Mouse (Mus musculus): ENCODE data around the gene 4930539E08Rik. TPM values are rescaled to one million over a fixed set of nuclear protein-coding genes. Genes with fewer than 3 reads are reported as not detected.

The 4930539E08Rik gene
- polyA plus RNA-seq, 1 experiment, result 0.20 TPM

DNA sequence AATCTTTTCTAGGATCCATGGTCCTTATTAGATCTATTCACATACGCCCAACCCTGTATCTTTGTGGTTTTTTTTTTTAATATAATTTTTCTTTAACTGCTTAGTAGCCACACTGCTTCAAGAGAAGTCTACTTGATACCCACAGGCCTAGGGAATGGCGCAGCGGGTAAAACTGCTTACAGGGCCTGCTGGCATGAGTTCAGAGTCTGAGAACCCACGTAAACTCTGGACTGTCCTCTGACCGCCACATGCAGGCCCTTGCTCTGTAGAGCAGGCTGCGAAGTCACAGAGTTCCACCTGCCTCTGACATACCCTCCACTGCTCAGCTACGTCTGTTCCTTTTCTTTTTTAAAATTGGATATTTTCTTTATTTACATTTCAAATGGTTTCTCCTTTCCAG lies 29.4 kb upstream of the 4930539E08Rik start:
- Histone ChIP-seq H3K4me1 (ENCODE audit: control insufficient read depth, insufficient read depth, low read length) (peaks cover 4% of the 10 kb centered on the region; the same call in 1 of the 2 replicates), H3K27ac (ENCODE audit: insufficient read depth, low read depth, low read length) (no peak overlapping the region), H3K4me3 (ENCODE audit: insufficient read depth, low read length) (no peak overlapping the region)
- TF ChIP-seq CTCF (IDR thresholded peaks at IDR 0.05; ENCODE audit: low read depth, low read length) (no peak), POLR2A (IDR thresholded peaks at IDR 0.05; ENCODE audit: borderline replicate concordance, low read depth, low read length) (no peak)

DNA sequence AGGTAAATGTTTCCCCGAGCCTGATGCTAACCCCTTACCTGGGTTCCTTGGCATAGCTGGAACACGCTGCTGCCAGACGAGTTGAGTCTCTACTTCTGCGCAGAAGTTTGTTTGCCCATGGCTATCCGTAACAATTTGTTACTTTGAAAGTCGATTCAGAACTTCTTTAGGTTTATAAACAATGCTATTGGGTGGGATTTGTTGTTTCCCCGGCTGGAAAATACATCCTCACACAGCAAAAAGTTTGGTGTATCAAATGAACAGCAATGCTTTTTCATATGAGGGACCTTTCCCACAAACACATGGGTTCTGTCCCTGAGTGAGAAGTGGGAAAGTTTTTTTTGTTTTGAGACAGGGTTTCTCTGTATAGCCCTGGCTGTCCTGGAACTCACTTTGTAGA lies 28.6 kb upstream of the 4930539E08Rik start, which contains the start of gene Pxt1:
TSS of gene Pxt1 (minus strand) at position 101 of the 400 bp plus-strand sequence.
- no peak for TF ChIP-seq POLR2A (IDR thresholded peaks at IDR 0.05; ENCODE audit: borderline replicate concordance, low read depth, low read length)
- no peak for TF ChIP-seq CTCF (IDR thresholded peaks at IDR 0.05; ENCODE audit: low read depth, low read length)
- peaks cover 4% of the 10 kb centered on the region; the same call in 1 of the 2 replicates for H3K4me1 ChIP-seq (ENCODE audit: control insufficient read depth, insufficient read depth, low read length)
- H3K27ac ChIP-seq (ENCODE audit: insufficient read depth, low read depth, low read length), result no peak within 1 kb of the TSS
- no peak within 1 kb of the TSS for H3K4me3 ChIP-seq (ENCODE audit: insufficient read depth, low read length)

DNA sequence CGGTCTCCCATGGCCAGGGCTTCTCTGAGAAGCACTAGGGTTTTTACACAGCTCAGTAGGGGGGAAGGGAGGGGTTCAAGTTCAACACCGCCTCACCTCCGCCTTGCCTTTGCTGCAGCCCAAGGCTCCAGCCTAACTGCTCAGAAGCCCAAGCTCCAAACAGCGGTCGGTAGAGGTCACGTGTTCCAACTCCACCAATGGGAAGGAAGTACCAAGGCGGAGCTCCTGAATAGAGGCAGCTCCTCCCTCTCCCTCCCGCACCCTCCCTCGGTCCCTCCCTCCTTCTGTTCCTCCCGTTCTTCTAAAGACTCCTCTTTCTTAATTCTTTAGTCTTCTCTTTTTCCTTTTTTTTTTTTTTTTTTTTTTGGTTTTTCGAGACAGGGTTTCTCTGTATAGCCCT lies 27.0 kb upstream of the 4930539E08Rik start:
- Histone ChIP-seq H3K27ac (ENCODE audit: insufficient read depth, low read depth, low read length) (no peak overlapping the region), H3K4me3 (ENCODE audit: insufficient read depth, low read length) (no peak overlapping the region), H3K4me1 (ENCODE audit: control insufficient read depth, insufficient read depth, low read length) (no peaks in the 10 kb centered on the region)
- no peak for TF ChIP-seq POLR2A (IDR thresholded peaks at IDR 0.05; ENCODE audit: borderline replicate concordance, low read depth, low read length)
- TF ChIP-seq CTCF (IDR thresholded peaks at IDR 0.05; ENCODE audit: low read depth, low read length), result no peak

DNA sequence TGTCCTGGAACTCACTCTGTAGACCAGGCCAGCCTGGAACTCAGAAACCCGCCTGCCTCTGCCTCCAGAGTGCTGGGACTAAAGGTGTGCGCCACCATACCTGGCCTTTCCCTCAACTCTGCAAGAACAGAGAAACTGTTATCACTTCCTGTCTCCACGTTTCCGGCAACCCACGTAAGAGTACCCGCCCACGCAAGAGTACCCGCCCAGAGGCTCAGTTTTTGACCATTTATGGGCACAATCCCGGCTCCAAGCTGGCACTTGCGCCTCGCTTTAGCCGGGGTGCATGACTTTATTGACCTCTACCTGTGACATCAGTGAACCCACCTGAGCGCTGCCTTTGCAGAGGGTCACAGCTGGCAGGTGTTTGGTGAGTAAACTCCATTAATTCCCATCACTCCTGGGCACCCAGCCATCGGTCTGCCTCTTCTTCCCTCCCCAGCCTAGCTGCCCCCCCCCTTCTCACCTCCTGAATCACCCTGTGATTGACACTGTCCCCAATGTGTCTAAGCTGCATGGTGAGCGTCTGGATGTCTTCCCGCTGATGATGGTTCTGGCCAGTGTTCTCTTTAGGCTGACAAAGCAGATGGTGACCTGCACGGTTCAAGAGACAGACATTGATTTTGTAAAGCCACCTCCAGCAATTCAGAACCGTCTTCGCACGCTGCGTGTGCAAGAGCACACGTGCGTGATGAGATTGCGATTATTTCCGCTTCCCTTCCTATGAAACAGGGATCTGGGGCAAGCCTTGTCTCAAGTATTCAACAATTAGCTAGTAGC lies 25.8 kb upstream of the 4930539E08Rik start:
- no peak overlapping the region for H3K27ac ChIP-seq (ENCODE audit: insufficient read depth, low read depth, low read length)
- no peak for TF ChIP-seq POLR2A (IDR thresholded peaks at IDR 0.05; ENCODE audit: borderline replicate concordance, low read depth, low read length)
- no peak for TF ChIP-seq CTCF (IDR thresholded peaks at IDR 0.05; ENCODE audit: low read depth, low read length)
- no peaks in the 10 kb centered on the region for H3K4me1 ChIP-seq (ENCODE audit: control insufficient read depth, insufficient read depth, low read length)
- no peak overlapping the region for H3K4me3 ChIP-seq (ENCODE audit: insufficient read depth, low read length)

DNA sequence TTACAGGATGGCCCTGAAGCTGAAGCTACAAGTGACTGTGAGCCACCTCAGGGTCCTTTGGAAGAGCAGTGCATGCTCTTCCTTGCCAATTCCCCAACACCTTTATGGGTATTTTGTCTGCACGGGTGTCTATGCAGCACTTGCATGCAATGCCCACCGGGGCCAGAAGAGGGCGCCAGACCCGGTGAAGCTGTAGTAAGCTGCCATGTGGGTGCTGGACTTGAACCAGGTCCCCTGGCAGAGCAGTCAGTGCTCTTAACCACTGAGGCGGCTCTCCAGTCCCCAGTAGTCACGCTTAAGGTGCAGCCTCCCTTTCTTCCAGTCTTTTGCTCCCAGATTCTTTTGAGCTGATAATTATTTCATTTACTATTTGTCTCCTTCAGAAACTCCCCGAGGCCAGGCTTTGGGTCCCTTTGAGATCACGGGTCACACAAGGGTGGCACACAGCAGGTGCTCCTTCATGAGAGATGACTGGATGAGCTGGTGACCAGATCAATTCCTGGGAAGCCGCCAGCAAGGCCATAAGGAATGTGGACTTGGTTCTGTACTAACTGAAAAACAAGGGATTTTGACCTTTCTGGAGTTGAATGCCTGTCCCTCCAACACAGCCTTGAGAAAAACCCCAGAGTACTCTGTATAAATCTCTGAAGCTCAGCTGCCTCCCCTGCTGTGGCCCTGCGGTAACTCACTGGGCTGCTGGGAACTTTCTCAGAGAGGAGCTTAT lies 21.7 kb upstream of the 4930539E08Rik start:
- peak; percentile 58 for TF ChIP-seq CTCF (IDR thresholded peaks at IDR 0.05; ENCODE audit: low read depth, low read length)
- no peak for TF ChIP-seq POLR2A (IDR thresholded peaks at IDR 0.05; ENCODE audit: borderline replicate concordance, low read depth, low read length)
- H3K4me3 ChIP-seq (ENCODE audit: insufficient read depth, low read length), result no peak overlapping the region
- no peaks in the 10 kb centered on the region for H3K4me1 ChIP-seq (ENCODE audit: control insufficient read depth, insufficient read depth, low read length)
- H3K27ac ChIP-seq (ENCODE audit: insufficient read depth, low read depth, low read length), result no peak overlapping the region

DNA sequence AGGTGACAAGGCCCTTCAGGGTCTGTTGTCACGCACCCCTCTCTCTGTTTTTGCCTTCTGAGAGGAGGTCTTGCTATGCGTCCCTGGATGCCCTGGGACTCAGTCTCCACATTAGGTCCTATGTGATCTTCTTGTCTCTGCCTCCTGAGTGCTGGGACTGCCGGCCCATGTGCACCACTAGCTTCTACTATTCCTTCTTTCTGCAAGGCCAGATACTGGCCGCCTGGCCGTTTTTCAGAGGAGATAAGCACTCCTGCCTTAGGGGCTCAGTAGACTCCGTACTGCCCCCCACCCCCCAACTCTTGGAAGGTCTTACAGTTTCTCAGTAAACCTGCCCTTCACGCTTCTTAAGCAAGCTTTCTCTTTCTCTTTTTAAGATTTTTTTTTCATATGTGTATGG lies 21.0 kb upstream of the 4930539E08Rik start:
- H3K4me3 ChIP-seq (ENCODE audit: insufficient read depth, low read length), result no peak overlapping the region
- no peaks in the 10 kb centered on the region for H3K4me1 ChIP-seq (ENCODE audit: control insufficient read depth, insufficient read depth, low read length)
- H3K27ac ChIP-seq (ENCODE audit: insufficient read depth, low read depth, low read length), result no peak overlapping the region
- no peak for TF ChIP-seq CTCF (IDR thresholded peaks at IDR 0.05; ENCODE audit: low read depth, low read length)
- no peak for TF ChIP-seq POLR2A (IDR thresholded peaks at IDR 0.05; ENCODE audit: borderline replicate concordance, low read depth, low read length)

DNA sequence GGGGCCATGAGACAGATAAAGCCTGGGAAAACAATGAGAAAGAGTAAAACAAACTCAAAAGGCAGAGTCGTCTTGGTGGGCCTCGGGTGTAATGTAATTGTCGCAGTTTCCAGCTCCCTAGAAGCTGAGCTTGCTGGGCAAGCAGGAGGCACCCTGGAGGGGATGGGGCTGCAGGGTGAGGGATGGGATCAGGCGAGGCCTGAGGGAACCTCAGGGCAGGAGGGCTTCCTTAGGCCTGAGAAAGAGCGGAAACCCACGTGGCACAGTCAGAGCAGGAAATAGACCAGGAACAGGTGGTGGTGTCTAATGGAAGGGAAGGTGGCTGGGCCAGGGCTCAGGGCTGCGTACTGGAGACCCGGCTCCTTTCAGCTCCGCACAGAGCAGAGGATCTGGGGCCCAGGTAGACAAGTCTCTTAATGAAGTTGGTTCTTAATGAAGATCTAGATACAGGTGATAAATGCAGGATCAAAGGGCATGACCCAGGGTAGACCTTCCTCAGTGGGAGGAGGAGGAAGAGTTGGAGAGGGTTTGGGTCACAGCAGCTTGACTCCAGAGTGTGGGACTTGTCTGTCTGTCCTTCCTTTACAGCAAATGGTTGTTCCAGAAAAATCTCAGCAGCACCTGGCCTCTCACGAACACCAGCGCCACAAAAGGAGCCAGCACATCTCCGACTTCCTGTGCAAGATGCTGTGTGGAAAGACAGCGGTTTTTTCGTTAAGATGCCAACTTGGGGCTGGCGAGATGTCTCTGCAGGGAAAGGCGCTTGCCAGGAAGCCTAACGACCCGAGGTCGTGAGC lies 19.2 kb upstream of the 4930539E08Rik start:
- Histone ChIP-seq H3K4me3 (ENCODE audit: insufficient read depth, low read length) (no peak overlapping the region), H3K4me1 (ENCODE audit: control insufficient read depth, insufficient read depth, low read length) (no peaks in the 10 kb centered on the region), H3K27ac (ENCODE audit: insufficient read depth, low read depth, low read length) (no peak overlapping the region)
- TF ChIP-seq POLR2A (IDR thresholded peaks at IDR 0.05; ENCODE audit: borderline replicate concordance, low read depth, low read length) (no peak), CTCF (IDR thresholded peaks at IDR 0.05; ENCODE audit: low read depth, low read length) (no peak)

DNA sequence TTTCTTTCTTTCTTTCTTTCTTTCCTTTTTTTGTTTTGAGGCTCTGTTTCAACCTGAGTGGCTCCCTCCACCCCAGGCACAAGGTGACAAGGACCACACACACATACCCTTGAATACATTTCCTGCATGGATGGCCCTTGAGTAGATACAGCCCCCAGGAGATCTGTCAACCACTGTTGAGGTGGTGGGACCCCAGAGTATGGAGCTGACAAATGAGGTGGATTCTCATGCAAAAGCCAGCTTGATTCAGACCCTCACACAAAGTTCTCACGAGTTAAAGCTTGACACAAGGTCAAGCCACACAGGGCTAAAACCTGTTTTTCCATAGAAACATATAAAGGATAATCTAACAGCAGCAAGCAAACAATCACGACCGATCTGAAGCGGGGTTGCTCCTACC lies 17.1 kb upstream of the 4930539E08Rik start:
- H3K27ac ChIP-seq (ENCODE audit: insufficient read depth, low read depth, low read length), result no peak overlapping the region

DNA sequence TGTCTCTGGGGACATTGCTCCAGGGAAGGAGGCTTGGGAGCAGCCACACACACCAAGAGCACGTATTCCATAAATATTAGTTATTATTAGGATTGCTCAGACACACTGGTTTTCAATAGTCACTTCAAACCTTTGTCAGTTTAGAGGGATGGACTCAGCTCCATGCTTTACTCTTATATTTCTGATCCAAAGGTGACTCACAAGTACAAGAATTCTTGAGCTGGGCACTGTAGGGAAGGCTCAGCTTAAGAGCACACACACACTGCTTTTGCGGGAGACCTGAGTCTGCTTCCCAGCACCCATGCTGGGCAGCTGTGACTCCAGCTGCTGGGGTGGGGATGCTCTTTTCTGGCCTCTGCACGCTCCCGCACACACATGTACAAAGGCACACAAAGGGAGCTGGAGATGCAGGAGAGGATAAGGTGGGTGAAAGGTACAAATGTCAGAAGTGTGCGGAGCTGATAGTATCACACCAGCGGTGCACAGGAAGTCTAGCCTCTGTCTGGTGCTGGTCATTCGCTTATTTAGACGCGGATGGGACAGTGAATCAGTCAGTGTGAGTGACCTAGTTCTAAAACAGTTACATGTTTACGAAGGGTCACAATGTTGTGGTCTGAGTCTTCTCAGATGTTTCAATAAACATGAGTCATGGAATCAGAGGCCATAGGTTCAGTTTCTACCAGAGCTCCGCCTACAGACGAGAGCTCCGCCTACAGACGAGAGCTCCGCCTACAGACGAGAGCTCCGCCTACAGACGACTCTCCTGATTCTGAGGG lies 16.5 kb upstream of the 4930539E08Rik start:
- H3K27ac ChIP-seq (ENCODE audit: insufficient read depth, low read depth, low read length), result no peak overlapping the region

More for the DNA sequence above, 17.1 kb upstream of the 4930539E08Rik start:
- TF ChIP-seq POLR2A (IDR thresholded peaks at IDR 0.05; ENCODE audit: borderline replicate concordance, low read depth, low read length) (no peak), CTCF (IDR thresholded peaks at IDR 0.05; ENCODE audit: low read depth, low read length) (no peak)
- H3K4me3 ChIP-seq (ENCODE audit: insufficient read depth, low read length), result no peak overlapping the region
- H3K4me1 ChIP-seq (ENCODE audit: control insufficient read depth, insufficient read depth, low read length), result no peaks in the 10 kb centered on the region

More for the DNA sequence above, 16.5 kb upstream of the 4930539E08Rik start:
- Histone ChIP-seq H3K4me3 (ENCODE audit: insufficient read depth, low read length) (no peak overlapping the region), H3K4me1 (ENCODE audit: control insufficient read depth, insufficient read depth, low read length) (no peaks in the 10 kb centered on the region)
- TF ChIP-seq POLR2A (IDR thresholded peaks at IDR 0.05; ENCODE audit: borderline replicate concordance, low read depth, low read length), result no peak
- no peak for TF ChIP-seq CTCF (IDR thresholded peaks at IDR 0.05; ENCODE audit: low read depth, low read length)

Measured in bone marrow macrophage, adult 2 months (primary cell).